24 mouse cellular contexts compared by ENCODE assay signal in genomic region chr8:97052436-97052835, GRCm38 (mm10).
DNase-seq lines count a peak whose midpoint lies in the region; ATAC-seq and TF ChIP-seq lines count a peak whose summit lies in the region.
"Had no signal": no experiment of that assay in that cellular context is flagged by ENCODE, and none has a peak within 500 bp of the region (broad histone marks: within the 10 kb centered on the region; RNA-seq: fewer than 3 reads in every experiment).

No protein-coding gene starts in this region.

- H3K27me3 ChIP-seq in heart, embryonic 10.5 days (ENCODE audit: insufficient read depth, poor library complexity, severe bottlenecking), result no peaks in the 10 kb centered on the region
- H3K27me3 ChIP-seq in liver, embryonic 14.5 days (ENCODE audit: control insufficient read depth, insufficient read depth, low read length), result no peaks in the 10 kb centered on the region
- no peaks in the 10 kb centered on the region for H3K27me3 ChIP-seq in intestine, postnatal 0 days (replicated peaks; ENCODE audit: control insufficient read depth, insufficient read depth, low read length)
- H3K27me3 ChIP-seq: embryonic facial prominence, embryonic 15.5 days; forebrain, embryonic 15.5 days; heart, embryonic 15.5 days; hindbrain, embryonic 15.5 days had no signal

- no peak overlapping the region for H3K9ac ChIP-seq in liver, embryonic 14.5 days (replicated peaks)
- no peak overlapping the region for H3K9ac ChIP-seq in intestine, postnatal 0 days (ENCODE audit: low read depth, low read length)
- H3K9ac ChIP-seq: embryonic facial prominence, embryonic 15.5 days; forebrain, embryonic 15.5 days; heart, embryonic 15.5 days; hindbrain, embryonic 15.5 days had no signal

- no peaks in the 10 kb centered on the region for H3K36me3 ChIP-seq in heart, embryonic 10.5 days
- H3K36me3 ChIP-seq in liver, embryonic 14.5 days (replicated peaks; ENCODE audit: control insufficient read depth, insufficient read depth, low read depth), result no peaks in the 10 kb centered on the region
- H3K36me3 ChIP-seq in intestine, postnatal 0 days (ENCODE audit: control insufficient read depth, insufficient read depth), result no peaks in the 10 kb centered on the region
- H3K36me3 ChIP-seq: embryonic facial prominence, embryonic 15.5 days; forebrain, embryonic 15.5 days; G1E; heart, embryonic 15.5 days; hindbrain, embryonic 15.5 days had no signal

- no peak for TF ChIP-seq EP300 in liver, embryonic 14.5 days (IDR thresholded peaks at IDR 0.05; ENCODE audit: low read depth)

- H3K9me3 ChIP-seq in heart, embryonic 10.5 days, result no peaks in the 10 kb centered on the region
- no peaks in the 10 kb centered on the region for H3K9me3 ChIP-seq in liver, embryonic 14.5 days (ENCODE audit: control insufficient read depth, low read length)
- no peaks in the 10 kb centered on the region for H3K9me3 ChIP-seq in intestine, postnatal 0 days (ENCODE audit: control insufficient read depth)
- H3K9me3 ChIP-seq: embryonic facial prominence, embryonic 15.5 days; forebrain, embryonic 15.5 days; G1E; heart, embryonic 15.5 days; hindbrain, embryonic 15.5 days had no signal

- no peak overlapping the region for H3K27ac ChIP-seq in heart, embryonic 10.5 days
- no peak overlapping the region for H3K27ac ChIP-seq in liver, embryonic 14.5 days
- no peak overlapping the region for H3K27ac ChIP-seq in gastrocnemius, adult 2 months
- no peak overlapping the region for H3K27ac ChIP-seq in intestine, postnatal 0 days (ENCODE audit: low read depth, low read length)
- H3K27ac ChIP-seq: embryonic facial prominence, embryonic 15.5 days; forebrain, embryonic 15.5 days; heart, adult 2 months; heart, embryonic 15.5 days; hindbrain, embryonic 15.5 days had no signal

- peak; percentile 79 for ATAC-seq in liver, embryonic 14.5 days (ENCODE audit: insufficient read depth)
- no peak for ATAC-seq in intestine, postnatal 0 days
- ATAC-seq: CD4-positive, CD25-positive, alpha-beta regulatory T cell, adult 4 months; forebrain, embryonic 15.5 days; inflammation-experienced regulatory T-cells, adult 6 months had no signal

- DNase-seq in heart, embryonic 10.5 days (ENCODE audit: low spot score), result peak; percentile 75
- no peak for DNase-seq in heart, adult 9 months (ENCODE audit: low spot score in 2 of 2)
- peak; percentile 3 for DNase-seq in liver
- DNase-seq in liver, embryonic 14.5 days (ENCODE audit: low read depth in 3 of 3, low spot score in 3 of 3), result peak; percentile 5 to 17 (median 9)
- no peak for DNase-seq in gastrocnemius, adult 2 months
- no peak for DNase-seq in kidney, adult 9 months
- DNase-seq: adrenal gland, postnatal 25 days; B cell, adult 2 months; cerebellum, adult 11 months; cerebellum, adult 8-10 months; cerebellum, postnatal 14 days; embryo, embryonic 11 days; gastrocnemius, postnatal 14 days; heart, adult 2 months; kidney, adult 11 months had no signal

- intact Hi-C loops in gastrocnemius, adult 2 months (cut with DNase I), result no loop called here

- TF ChIP-seq CTCF in liver, embryonic 14.5 days (IDR thresholded peaks at IDR 0.05; ENCODE audit: low read depth), result no peak
- TF ChIP-seq CTCF in gastrocnemius, adult 2 months (IDR thresholded peaks at IDR 0.05), result no peak
- TF ChIP-seq CTCF in intestine, postnatal 0 days (IDR thresholded peaks at IDR 0.05; ENCODE audit: low read depth), result no peak

- H3K4me3 ChIP-seq in heart, embryonic 10.5 days, result no peak overlapping the region
- no peak overlapping the region for H3K4me3 ChIP-seq in liver, embryonic 14.5 days (ENCODE audit: insufficient read depth in 1 of 2, low read depth in 2 of 2, low read length in 2 of 2)
- no peak overlapping the region for H3K4me3 ChIP-seq in gastrocnemius, adult 2 months
- H3K4me3 ChIP-seq in intestine, postnatal 0 days (ENCODE audit: low read depth, low read length), result no peak overlapping the region
- H3K4me3 ChIP-seq: embryonic facial prominence, embryonic 15.5 days; erythroblast, embryonic 14.5 days; forebrain, embryonic 15.5 days; heart, adult 2 months; heart, embryonic 15.5 days; hindbrain, embryonic 15.5 days had no signal

- H3K4me1 ChIP-seq in heart, embryonic 10.5 days, result no peaks in the 10 kb centered on the region
- H3K4me1 ChIP-seq in liver, embryonic 14.5 days (replicated peaks; ENCODE audit: control insufficient read depth in 2 of 2, insufficient read depth in 2 of 2, low read length in 1 of 2), result no peaks in the 10 kb centered on the region
- H3K4me1 ChIP-seq in intestine, postnatal 0 days (replicated peaks; ENCODE audit: control insufficient read depth, insufficient read depth, low read length), result no peaks in the 10 kb centered on the region
- H3K4me1 ChIP-seq: embryonic facial prominence, embryonic 15.5 days; forebrain, embryonic 15.5 days; heart, embryonic 15.5 days; hindbrain, embryonic 15.5 days had no signal

- H3K4me2 ChIP-seq in liver, embryonic 14.5 days (ENCODE audit: low read depth), result no peak overlapping the region
- no peak overlapping the region for H3K4me2 ChIP-seq in intestine, postnatal 0 days (replicated peaks; ENCODE audit: low read depth)
- H3K4me2 ChIP-seq: embryonic facial prominence, embryonic 15.5 days; forebrain, embryonic 15.5 days; heart, embryonic 15.5 days; hindbrain, embryonic 15.5 days had no signal

- 39% methylated on average over 1 of the region's 1 CpGs for WGBS in heart, embryonic 10.5 days
- WGBS in liver, embryonic 14.5 days (ENCODE audit: insufficient replicate concordance), result 18% methylated on average over 1 of the region's 1 CpGs
- 61% methylated on average over 1 of the region's 1 CpGs for WGBS in intestine, postnatal 0 days

Comparison
In these comparisons a context has a peak if more than half of its experiments do, and no peak if none do; other contexts are left out.
1. DNase-seq: peak in heart, embryonic 10.5 days (single experiment), liver (single experiment) and liver, embryonic 14.5 days (3 of 3); none in heart, adult 9 months (0 of 2), gastrocnemius, adult 2 months (single experiment) and kidney, adult 9 months (single experiment).